Mouse (Mus musculus) left cerebral cortex, adult 18-20 months (tissue): ENCODE measurements around the gene Abca8a. TPM values are rescaled to one million over a fixed set of nuclear protein-coding genes. Genes with fewer than 3 reads are reported as not detected.

Experiments
- DNase-seq, 2 experiments: peaks; one replicate each; pipeline ENCODE4 v3.0.0; 2021 to 2022; ENCODE audit warnings: low spot score in 2 of 2, mixed read lengths in 1 of 2
- long read RNA-seq, 2 experiments: library from polyadenylated mRNA; stranded (forward); transcript quantifications; one replicate each; pipeline ENCODE4 v2.0.0; 2021
- total RNA-seq, 2 experiments: library from RNA; stranded (reverse); gene quantifications; 2 replicates each; pipeline ENCODE4 v1.2.3; 2021

Abca8a gene
- 1 to 10 TPM; 3.0 to 6.5 TPM for total RNA-seq
- long read RNA-seq, experiment 1, full-length matches to known transcripts = 1 of 6 reads
- long read RNA-seq, experiment 1, partial matches to known transcripts = 1 of 6 reads
- long read RNA-seq, experiment 1, other reads (novel, unspliced or antisense) = 4 of 6 reads
- long read RNA-seq, experiment 2, partial matches to known transcripts = 0 of 1 reads
- long read RNA-seq, experiment 2, other reads (novel, unspliced or antisense) = 1 of 1 reads

GRCm38 (mm10) chr11:110095858-110096257, at the start of gene Abca8a:
Gene Abca8a, minus strand, starts transcription at chr11:110095978.
- no peak for DNase-seq

DNA sequence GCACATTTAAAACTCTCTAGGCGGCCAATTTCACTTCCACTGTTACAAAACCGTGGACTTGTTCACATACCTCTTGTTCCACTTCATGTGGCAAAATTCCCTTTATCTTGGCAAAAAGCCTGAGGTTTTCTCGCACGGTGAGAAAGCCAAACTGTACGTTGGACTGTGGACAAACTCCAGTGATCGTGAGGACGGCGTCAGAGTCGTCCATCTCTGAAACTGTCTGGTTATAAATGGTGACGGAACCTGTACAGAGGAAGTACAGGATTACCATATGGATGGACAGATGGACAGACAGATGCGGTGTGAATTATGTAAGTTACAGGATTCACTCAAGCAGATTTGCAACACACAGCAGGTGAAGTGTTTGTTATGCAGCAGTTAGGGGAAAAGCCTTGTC, 49.6 kb upstream of the Abca8a start:
- DNase-seq = peak in 1 of 2 experiments; percentile 12

- no peak for DNase-seq
These were observed 35.0 kb upstream of the Abca8a start for GRCm38 (mm10) chr11:110130760-110131159.

DNA sequence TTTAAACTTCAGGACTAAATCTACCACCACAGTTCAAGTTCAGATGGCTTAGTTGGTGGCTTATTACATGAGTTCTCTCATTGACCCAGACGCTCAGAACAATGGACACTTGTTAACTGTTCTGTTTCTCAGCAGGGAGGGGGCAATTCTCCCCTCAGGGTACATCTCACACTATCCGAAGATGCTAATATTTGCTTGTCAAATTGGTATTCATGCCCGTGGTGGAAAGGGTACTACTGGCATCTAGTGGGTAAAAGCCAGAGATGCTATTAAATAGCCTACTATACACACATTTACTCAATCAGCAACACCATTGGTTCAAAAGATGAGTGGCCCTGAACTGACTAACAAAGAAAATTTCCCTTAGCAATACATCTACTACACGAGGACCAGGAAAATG, 15.4 kb upstream of the Abca8a start:
- DNase-seq = no peak

DNA sequence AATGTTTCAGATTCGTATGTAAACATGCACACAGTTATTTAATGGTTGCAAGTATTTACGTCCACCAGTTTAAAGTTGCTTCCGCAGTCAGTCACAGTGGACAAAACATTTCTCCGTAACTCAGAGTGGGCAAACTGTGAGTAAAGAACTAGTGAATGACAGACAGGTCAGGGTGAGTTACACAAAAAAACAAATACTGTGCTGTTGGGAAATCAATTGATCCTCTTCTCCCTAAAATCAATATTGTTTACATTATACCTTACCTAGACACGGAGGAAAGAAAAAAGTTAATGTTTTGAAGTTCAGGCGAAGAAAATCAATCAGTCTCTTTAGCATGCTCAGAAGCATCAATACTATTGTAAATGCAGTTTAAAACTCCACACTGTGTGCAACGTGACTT, 5.7 kb upstream of the Abca8a start:
- DNase-seq = no peak

DNA sequence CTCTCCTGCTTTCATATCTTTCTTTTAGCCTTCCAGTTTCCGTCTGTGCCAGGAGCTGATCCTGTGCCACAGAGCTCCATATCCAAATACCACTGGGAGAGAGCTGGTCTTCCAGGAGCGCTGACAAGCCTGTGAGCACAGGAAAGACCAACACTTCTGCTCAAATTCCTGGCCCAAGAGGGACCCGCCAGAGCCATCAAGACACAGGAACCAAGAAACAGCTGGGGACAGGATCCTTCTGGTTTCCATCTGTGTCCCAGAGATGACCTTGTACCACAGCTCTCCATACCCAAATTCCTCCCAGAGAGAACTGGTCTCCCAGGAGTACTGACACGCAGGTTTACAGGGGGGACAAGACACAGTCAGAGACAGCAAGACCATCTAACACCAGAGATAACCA, 3.1 kb upstream of the Abca8a start:
- DNase-seq = no peak

DNA sequence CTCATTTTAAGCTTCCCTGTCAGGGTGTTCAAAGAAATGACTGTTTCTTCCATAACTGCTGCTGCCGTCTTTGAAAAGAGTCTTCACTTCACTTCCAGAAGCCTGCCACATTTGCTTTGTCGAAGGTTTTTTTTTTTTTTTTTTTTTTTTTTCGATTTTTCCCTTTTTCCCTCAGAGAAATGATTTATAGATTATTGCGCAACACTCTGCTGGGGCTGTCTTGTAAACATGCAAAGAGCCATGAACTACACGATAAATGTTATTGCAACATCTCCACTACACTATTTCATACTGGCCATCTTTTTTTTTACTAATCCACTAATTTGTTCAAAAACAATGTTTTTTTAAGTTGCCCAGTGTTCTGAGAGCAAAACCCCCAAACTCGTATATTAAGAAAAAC, 1.7 kb upstream of the Abca8a start:
- DNase-seq = no peak

- no peak for DNase-seq
These were observed 865 bp downstream of the Abca8a start for GRCm38 (mm10) chr11:110094846-110095380.

DNA sequence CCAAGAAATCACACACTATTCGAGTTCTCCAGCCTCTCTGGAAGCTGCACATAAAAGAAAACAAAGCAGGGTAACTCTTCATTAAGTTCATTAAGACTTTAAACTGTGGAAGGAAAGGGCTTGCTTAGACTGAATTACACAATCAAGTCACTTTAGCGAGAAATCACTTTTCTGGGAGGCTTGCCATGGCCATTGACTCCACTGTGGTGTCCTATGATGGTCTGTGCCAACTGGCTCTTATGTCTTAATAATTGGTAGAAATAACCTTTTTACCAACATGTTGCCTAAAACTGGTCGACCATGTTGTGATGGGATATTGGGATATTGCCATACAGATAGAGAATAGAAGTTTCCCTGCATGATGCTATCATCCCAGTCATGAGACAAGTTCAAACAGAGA, 1.5 kb downstream of the Abca8a start:
- no peak for DNase-seq

GRCm38 (mm10) chr11:110091328-110091727, 4.5 kb downstream of the Abca8a start:
- no peak for DNase-seq

GRCm38 (mm10) chr11:110072158-110072557, 23.6 kb downstream of the Abca8a start:
- no peak for DNase-seq

GRCm38 (mm10) chr11:110061032-110061431, 34.7 kb downstream of the Abca8a start:
- DNase-seq = no peak

DNA sequence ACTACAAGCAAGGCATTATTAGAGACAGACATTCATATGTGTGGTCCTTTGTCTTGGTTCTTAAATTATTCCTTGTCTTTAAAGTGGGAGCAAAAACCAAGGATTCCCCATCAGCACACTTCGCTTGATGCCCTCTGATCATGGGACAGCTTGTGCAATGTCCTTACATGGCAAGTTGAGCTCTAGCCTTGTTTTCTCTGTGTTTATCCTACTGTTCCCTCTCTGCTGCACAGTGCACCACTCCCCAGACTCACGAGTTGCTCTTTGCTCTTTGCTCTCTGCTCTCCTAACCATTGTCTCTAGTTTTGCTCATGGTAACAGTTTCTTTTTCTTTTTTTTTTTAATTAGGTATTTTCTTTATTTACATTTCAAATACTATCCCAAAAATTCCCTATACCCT, 35.7 kb downstream of the Abca8a start:
- no peak for DNase-seq

DNA sequence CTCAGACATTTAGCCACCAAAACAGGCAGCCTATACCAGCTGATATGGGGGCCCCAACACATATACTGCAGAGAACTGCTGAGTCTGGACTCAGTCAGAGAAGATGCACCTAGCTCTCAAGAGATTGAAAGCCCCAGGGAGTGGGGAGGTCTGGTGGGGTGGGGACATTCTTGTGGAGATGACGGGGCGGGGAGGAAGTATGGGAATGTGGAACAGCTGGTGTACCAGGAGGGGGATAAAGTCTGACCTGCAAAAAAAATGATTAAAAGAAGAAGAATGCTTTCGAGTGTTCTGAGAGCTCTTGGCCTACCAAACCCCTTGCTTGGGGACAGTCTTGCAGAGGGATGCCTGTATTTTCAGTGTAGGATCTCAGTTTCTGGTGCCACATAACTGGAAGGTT, 42.1 kb downstream of the Abca8a start:
- DNase-seq = no peak

DNA sequence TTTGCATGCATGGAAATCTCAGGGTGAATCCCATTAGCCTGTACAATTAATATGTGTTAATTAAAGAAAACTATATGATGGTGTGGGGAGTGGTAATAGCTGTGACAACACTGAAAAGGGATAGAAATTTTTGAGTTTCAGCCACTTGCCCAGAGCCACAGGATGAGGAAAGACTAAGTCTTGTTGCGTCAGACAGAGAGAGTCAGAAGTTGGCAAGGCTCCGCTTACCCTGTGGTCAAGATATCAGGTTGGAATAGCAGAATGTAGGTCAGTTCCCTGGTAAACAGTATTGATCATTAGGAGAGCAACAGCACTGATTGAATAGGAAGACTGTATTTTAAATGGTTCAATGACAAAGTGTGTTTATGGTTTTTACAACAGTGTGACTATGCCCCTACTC, 58.0 kb downstream of the Abca8a start:
- DNase-seq = no peak

GRCm38 (mm10) chr11:110028913-110029695, 66.7 kb downstream of the Abca8a start:
- DNase-seq = peak in 1 of 2 experiments; percentile 1

GRCm38 (mm10) chr11:110010836-110011546, 84.8 kb downstream of the Abca8a start:
- no peak for DNase-seq

- peak; percentile 81 to 86 for DNase-seq
These were observed 100.2 kb downstream of the Abca8a start, which contains the start of gene Abca8b for GRCm38 (mm10) chr11:109995624-109996023. Gene Abca8b, minus strand, starts transcription at chr11:109995845.

GRCm38 (mm10) chr11:109995013-109995412, 100.8 kb downstream of the Abca8a start:
- DNase-seq = peak; percentile 7 to 20

DNA sequence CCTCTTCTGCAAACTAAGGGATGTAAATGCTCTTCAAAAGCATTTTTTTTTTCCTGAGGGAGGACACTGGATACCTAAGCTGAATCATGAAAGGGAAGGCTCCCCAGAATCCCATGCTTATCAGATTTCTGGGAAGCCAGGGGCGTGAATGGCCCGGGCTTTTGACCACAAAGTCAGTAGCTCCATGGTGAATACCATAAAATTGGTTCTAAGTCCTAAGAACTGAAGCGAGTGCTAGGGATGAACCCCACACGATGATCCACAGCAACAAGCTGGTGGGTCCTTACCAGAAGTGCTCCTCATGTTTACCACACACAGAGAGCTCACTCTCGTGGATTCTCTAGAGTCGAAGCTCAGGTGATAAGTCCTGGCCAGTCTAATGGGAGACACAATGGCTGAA, 101.8 kb downstream of the Abca8a start:
- DNase-seq = no peak

DNA sequence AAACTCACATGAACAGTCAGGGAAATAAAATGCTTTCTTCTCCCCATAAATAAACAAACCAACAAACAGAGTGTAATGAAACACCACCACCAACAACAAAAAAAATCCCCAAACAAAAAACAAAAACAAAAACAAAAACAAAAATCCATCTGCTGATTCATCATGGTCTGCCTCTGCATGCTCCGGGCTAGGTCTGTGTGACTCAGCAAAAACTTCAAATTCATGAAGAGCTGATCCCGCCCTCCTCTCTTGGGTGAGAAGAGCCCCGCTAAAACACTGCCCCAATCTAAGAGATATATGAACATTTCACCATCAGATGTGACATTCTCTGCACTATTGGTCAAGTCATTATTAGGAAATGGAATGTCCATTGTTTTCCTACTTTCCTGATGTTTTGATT, 104.5 kb downstream of the Abca8a start:
- DNase-seq = no peak

DNA sequence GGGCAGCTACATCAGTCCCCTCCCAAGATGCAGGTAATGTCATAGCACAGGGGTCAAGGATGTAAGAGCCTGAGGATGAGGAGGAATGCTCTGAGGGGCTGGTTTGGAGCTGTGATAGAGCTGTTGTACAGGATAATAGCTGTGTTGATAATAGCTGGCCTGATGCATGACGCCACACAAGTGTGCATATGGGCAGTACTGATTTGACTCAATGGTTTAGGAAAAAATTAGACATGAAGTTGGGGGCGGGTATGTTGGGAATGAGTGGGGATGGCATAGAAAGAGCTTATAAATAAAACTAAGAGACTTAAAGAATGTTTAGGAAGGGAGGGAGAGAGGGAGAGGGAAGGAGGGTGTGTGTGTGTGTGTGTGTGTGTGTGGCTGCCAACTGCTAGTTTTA, 105.5 kb downstream of the Abca8a start:
- DNase-seq = no peak
